Mouse (Mus musculus) neural tube, embryonic 13.5 days (tissue): ENCODE measurements around the gene Efna5. TPM values are rescaled to one million over a fixed set of nuclear protein-coding genes. Genes with fewer than 3 reads are reported as not detected.

ENCODE experiments used
- ATAC-seq: fragments of 200-750 bp; cut with Nextera tagmentation; 2 replicates; pipeline ENCODE4 v1.8.0; 2017; ENCODE audit warnings: low read depth, mild to moderate bottlenecking, moderate TSS enrichment, moderate library complexity
- H3K27ac ChIP-seq: fragments of 300-500 bp; sonication (generic); replicated peaks from 2 replicates; pipeline ENCODE4 v1.5.1; 2015; ENCODE audit warnings: moderate library complexity, mild to moderate bottlenecking, inconsistent platforms
- H3K27me3 ChIP-seq: fragments of 300-500 bp; sonication (generic); 2 replicates; pipeline ENCODE4 v1.6.1; 2015; ENCODE audit warnings: mild to moderate bottlenecking, inconsistent platforms
- H3K36me3 ChIP-seq: fragments of 300-500 bp; sonication (generic); 2 replicates; pipeline ENCODE4 v1.6.1; 2015; ENCODE audit warnings: mild to moderate bottlenecking, inconsistent platforms
- H3K4me1 ChIP-seq: fragments of 300-500 bp; sonication (generic); replicated peaks from 2 replicates; pipeline ENCODE4 v1.6.1; 2015; ENCODE audit warnings: inconsistent platforms
- H3K4me2 ChIP-seq: fragments of 300-500 bp; sonication (generic); 2 replicates; pipeline ENCODE4 v1.6.1; 2015; ENCODE audit warnings: inconsistent platforms, mild to moderate bottlenecking, moderate library complexity
- H3K4me3 ChIP-seq: fragments of 300-500 bp; sonication (generic); 2 replicates; pipeline ENCODE4 v1.5.1; 2015; ENCODE audit warnings: mild to moderate bottlenecking, inconsistent platforms
- H3K9ac ChIP-seq: fragments of 300-500 bp; sonication (generic); 2 replicates; pipeline ENCODE4 v1.6.1; 2015; ENCODE audit warnings: moderate library complexity, mild to moderate bottlenecking, inconsistent platforms
- H3K9me3 ChIP-seq: fragments of 300-500 bp; sonication (generic); 2 replicates; pipeline ENCODE4 v1.6.1; 2016; ENCODE audit warnings: inconsistent platforms
- WGBS: fragments of 180-500 bp; shearing (Covaris S2); methylation state at CpG from one replicate; pipeline ENCODE4 v1.1.7; 2015; 5-methylcytosine and 5-hydroxymethylcytosine counted together
- polyA plus RNA-seq: library from polyadenylated mRNA; unstranded; fragments of >200 nt; fragmentation: Nextera tagmentation; extraction: Ambion mirVana; gene quantifications from 2 replicates; pipeline ENCODE4 v1.2.1, GENCODE M21; 2015

Gene Efna5
- polyA plus RNA-seq, 1 experiment from 2014 or later = 59.0 TPM

DNA sequence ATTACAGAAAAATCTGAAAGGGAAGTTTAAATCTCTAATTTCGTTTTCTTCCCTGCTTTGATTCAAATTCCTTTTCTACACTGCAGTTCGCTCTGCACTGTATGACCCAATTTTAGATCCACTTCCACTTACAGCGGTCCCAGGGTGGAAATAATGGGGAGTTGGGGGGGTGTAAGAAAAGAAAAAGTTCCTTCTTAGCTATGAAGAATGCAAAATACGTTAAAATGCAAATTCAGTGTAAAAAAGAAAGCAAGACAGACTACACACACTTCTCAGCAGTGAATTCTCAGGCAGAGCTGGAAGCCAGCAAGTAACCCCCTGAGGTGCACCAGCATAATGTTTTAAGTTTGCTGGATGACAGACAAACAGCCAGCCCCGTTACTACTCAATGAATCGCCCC lies 174.7 kb downstream of the Efna5 start:
- Histone ChIP-seq H3K4me2 (no peak overlapping the region), H3K9ac (no peak overlapping the region), H3K36me3 (no peaks in the 10 kb centered on the region), H3K27me3 (no peaks in the 10 kb centered on the region), H3K4me3 (no peak overlapping the region), H3K27ac (no peak overlapping the region), H3K4me1 (peaks cover 26% of the 10 kb centered on the region), H3K9me3 (no peaks in the 10 kb centered on the region)
- no peak for ATAC-seq
- WGBS = 35% methylated on average over 6 of the region's 6 CpGs

GRCm38 (mm10) chr17:62702020-62702814 lies 178.9 kb downstream of the Efna5 start:
- Histone ChIP-seq H3K9ac (no peak overlapping the region), H3K4me1 (peaks cover 44% of the 10 kb centered on the region), H3K36me3 (no peaks in the 10 kb centered on the region), H3K27ac (no peak overlapping the region), H3K9me3 (no peaks in the 10 kb centered on the region), H3K4me3 (no peak overlapping the region), H3K4me2 (no peak overlapping the region), H3K27me3 (no peaks in the 10 kb centered on the region)
- ATAC-seq = no peak
- WGBS = 60% methylated on average over 9 of the region's 9 CpGs

DNA sequence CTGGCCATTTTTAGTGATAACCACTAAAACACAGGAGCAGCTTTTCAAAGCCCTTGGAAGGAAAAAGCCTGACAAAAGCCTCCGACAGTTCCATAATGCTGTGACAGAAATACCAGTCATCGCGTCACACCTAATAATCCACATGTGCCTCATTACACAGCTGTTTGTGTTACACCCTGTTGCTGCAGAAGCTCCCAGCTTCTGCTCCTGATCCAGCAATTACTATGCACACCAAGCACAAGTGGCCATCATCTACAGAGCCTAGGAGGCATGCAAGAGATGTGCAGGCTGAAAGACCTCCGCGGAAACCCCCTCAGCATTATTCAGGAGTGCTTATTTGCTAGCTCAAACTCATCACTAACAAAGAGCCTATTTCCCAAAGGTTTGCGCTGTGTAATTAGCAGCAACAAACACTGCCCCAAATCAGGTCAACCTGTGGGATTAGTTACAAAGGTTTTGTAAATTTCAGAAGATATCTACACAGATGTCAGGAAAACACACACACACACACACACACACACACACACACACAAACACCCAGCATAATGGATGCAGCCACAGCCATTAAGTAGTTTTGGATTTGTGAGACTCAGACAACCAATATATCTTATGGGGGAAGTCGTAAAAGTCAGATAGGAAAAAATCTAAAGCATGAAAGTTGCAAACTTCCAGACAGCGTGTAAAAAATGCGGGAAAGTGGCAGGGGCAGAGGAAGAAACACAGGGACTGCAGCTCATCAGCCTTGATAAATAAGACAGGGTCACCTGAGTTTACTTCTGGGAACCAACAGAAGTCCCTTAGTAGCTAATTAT lies 180.1 kb downstream of the Efna5 start:
- Histone ChIP-seq H3K27me3 (no peaks in the 10 kb centered on the region), H3K27ac (no peak overlapping the region), H3K36me3 (no peaks in the 10 kb centered on the region), H3K9ac (no peak overlapping the region), H3K4me2 (no peak overlapping the region), H3K9me3 (no peaks in the 10 kb centered on the region), H3K4me1 (peaks cover 37% of the 10 kb centered on the region), H3K4me3 (no peak overlapping the region)
- 36% methylated on average over 9 of the region's 9 CpGs for WGBS
- no peak for ATAC-seq

DNA sequence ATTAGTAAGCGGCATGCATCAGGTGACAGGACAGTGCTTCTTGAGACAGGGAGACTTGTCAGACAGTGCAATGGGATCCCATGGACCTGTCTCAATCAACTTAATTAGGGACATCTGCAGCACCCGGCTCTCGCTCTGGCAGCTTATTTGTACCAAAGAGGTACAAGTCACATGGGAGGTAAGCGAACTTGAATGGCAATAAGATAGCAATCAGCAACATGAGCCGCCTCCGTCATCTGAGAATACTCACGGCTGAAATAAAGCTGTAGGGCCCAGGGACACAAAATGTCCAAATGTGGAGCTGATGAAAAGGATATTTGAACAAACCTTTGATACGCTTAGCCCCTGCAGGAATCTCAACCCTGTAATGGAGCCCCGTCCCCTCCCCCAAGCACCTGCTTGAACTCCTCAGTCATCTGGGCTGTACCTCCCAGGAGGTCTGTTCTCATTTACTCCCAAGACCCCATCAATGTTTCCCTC lies 186.1 kb downstream of the Efna5 start:
- Histone ChIP-seq H3K36me3 (no peaks in the 10 kb centered on the region), H3K4me1 (peaks cover 43% of the 10 kb centered on the region), H3K27ac (no peak overlapping the region), H3K27me3 (no peaks in the 10 kb centered on the region), H3K9ac (no peak overlapping the region), H3K4me2 (no peak overlapping the region), H3K4me3 (no peak overlapping the region), H3K9me3 (no peaks in the 10 kb centered on the region)
- 73% methylated on average over 9 of the region's 9 CpGs for WGBS
- ATAC-seq = no peak

GRCm38 (mm10) chr17:62692242-62692641 lies 188.9 kb downstream of the Efna5 start:
- no peaks in the 10 kb centered on the region for H3K27me3 ChIP-seq
- H3K27ac ChIP-seq = peak overlapping the region; percentile 74
- 41% methylated on average over 4 of the region's 4 CpGs for WGBS
- H3K36me3 ChIP-seq = no peaks in the 10 kb centered on the region
- no peak overlapping the region for H3K9ac ChIP-seq
- no peak overlapping the region for H3K4me3 ChIP-seq
- H3K4me1 ChIP-seq = peaks cover 48% of the 10 kb centered on the region
- no peaks in the 10 kb centered on the region for H3K9me3 ChIP-seq
- no peak for ATAC-seq
- H3K4me2 ChIP-seq = no peak overlapping the region

GRCm38 (mm10) chr17:62691201-62691715 lies 189.9 kb downstream of the Efna5 start:
- H3K9me3 ChIP-seq = no peaks in the 10 kb centered on the region
- no peak for ATAC-seq
- no peaks in the 10 kb centered on the region for H3K36me3 ChIP-seq
- H3K27me3 ChIP-seq = no peaks in the 10 kb centered on the region
- peak overlapping the region; percentile 7; the same call in 1 of the 2 replicates for H3K27ac ChIP-seq
- H3K9ac ChIP-seq = no peak overlapping the region
- H3K4me2 ChIP-seq = no peak overlapping the region
- 81% methylated on average over 4 of the region's 4 CpGs for WGBS
- peaks cover 51% of the 10 kb centered on the region for H3K4me1 ChIP-seq
- H3K4me3 ChIP-seq = no peak overlapping the region

- H3K36me3 ChIP-seq = no peaks in the 10 kb centered on the region
- no peak overlapping the region for H3K9ac ChIP-seq
- no peak overlapping the region for H3K27ac ChIP-seq
- peaks cover 47% of the 10 kb centered on the region for H3K4me1 ChIP-seq
- no peaks in the 10 kb centered on the region for H3K27me3 ChIP-seq
- no peaks in the 10 kb centered on the region for H3K9me3 ChIP-seq
- H3K4me3 ChIP-seq = no peak overlapping the region
- 65% methylated on average over 8 of the region's 8 CpGs for WGBS
- H3K4me2 ChIP-seq = no peak overlapping the region
- ATAC-seq = no peak
These were observed 190.9 kb downstream of the Efna5 start for GRCm38 (mm10) chr17:62690256-62690655.

GRCm38 (mm10) chr17:62689646-62690045 lies 191.5 kb downstream of the Efna5 start:
- Histone ChIP-seq H3K27ac (no peak overlapping the region), H3K4me3 (no peak overlapping the region), H3K27me3 (no peaks in the 10 kb centered on the region), H3K4me2 (no peak overlapping the region), H3K4me1 (peaks cover 45% of the 10 kb centered on the region), H3K9me3 (no peaks in the 10 kb centered on the region), H3K36me3 (no peaks in the 10 kb centered on the region), H3K9ac (no peak overlapping the region)
- WGBS = 59% methylated on average over 4 of the region's 4 CpGs
- ATAC-seq = no peak

DNA sequence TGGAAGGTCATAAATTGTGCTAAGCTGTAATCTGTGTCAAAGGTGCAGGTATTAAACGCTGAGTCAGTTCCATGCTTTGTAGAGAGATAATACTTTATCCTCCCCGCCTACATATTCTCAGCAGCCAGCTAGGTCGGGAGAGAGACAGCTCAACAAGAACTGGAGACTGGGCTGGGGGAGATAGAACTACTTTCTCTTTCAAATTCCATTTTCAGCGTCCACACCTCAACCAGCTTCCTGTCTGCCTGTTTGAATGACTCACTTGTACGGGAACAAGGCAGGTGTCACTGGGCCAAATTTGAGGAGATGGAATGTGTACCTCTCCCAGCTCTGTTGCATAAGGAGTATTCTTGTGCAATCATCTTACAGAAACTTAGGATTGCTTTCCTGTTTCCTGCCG lies 193.7 kb downstream of the Efna5 start:
- Histone ChIP-seq H3K27ac (peak overlapping the region; percentile 0; the same call in 1 of the 2 replicates), H3K4me2 (no peak overlapping the region), H3K27me3 (no peaks in the 10 kb centered on the region), H3K4me1 (peaks cover 39% of the 10 kb centered on the region), H3K4me3 (no peak overlapping the region), H3K9me3 (no peaks in the 10 kb centered on the region), H3K9ac (no peak overlapping the region), H3K36me3 (no peaks in the 10 kb centered on the region)
- 38% methylated on average over 6 of the region's 6 CpGs for WGBS
- no peak for ATAC-seq

GRCm38 (mm10) chr17:62685181-62685580 lies 195.9 kb downstream of the Efna5 start:
- Histone ChIP-seq H3K9ac (no peak overlapping the region), H3K36me3 (no peaks in the 10 kb centered on the region), H3K4me1 (peaks cover 19% of the 10 kb centered on the region; the same call in 1 of the 2 replicates), H3K4me2 (no peak overlapping the region), H3K9me3 (no peaks in the 10 kb centered on the region), H3K4me3 (no peak overlapping the region), H3K27ac (no peak overlapping the region), H3K27me3 (no peaks in the 10 kb centered on the region)
- WGBS = 63% methylated on average over 6 of the region's 6 CpGs
- no peak for ATAC-seq

DNA sequence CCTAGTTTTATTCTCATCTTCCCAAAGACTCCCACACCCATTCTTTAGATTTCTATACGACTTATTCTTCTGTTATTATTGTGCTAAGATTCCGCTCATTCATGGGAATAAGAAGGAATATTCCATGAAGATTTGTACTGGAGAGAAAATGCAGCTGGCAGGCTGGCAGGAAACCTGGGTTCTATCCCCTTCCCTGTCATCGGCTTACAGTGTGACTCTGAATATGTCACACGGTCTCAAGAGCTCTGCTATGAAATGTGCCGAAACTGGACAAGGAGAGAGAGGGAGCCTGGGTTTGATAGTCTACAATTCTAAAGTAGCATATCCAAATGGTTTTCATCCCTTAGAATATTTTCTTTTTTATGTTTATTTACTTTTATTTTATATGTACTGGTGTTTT lies 198.0 kb downstream of the Efna5 start:
- Histone ChIP-seq H3K4me1 (peaks cover 10% of the 10 kb centered on the region; the same call in 1 of the 2 replicates), H3K9me3 (no peaks in the 10 kb centered on the region), H3K27ac (no peak overlapping the region), H3K36me3 (no peaks in the 10 kb centered on the region), H3K9ac (no peak overlapping the region), H3K4me3 (no peak overlapping the region), H3K27me3 (no peaks in the 10 kb centered on the region), H3K4me2 (no peak overlapping the region)
- no peak for ATAC-seq
- 91% methylated on average over 5 of the region's 5 CpGs for WGBS

GRCm38 (mm10) chr17:62681726-62682125 lies 199.4 kb downstream of the Efna5 start:
- H3K27me3 ChIP-seq = no peaks in the 10 kb centered on the region
- WGBS = 76% methylated on average over 1 of the region's 1 CpGs
- H3K9ac ChIP-seq = no peak overlapping the region
- ATAC-seq = no peak
- no peaks in the 10 kb centered on the region for H3K36me3 ChIP-seq
- H3K27ac ChIP-seq = no peak overlapping the region
- H3K9me3 ChIP-seq = no peaks in the 10 kb centered on the region
- no peak overlapping the region for H3K4me3 ChIP-seq
- no peak overlapping the region for H3K4me2 ChIP-seq
- H3K4me1 ChIP-seq = no peaks in the 10 kb centered on the region
